Mouse (Mus musculus): ENCODE results near the gene Dynlt1f.
"Not testable (repeated sequence)": the region's sequence is repeated elsewhere in the genome, so short reads cannot be mapped to it uniquely, and the experiment has no call there.

The Dynlt1f gene

GRCm38 (mm10) chr17:6655567-6656281 lies at the start of gene Dynlt1f:
Dynlt1f (minus strand) TSS chr17:6655900.
- DNase-seq (ENCODE audit: low spot score) = peak; percentile 83

GRCm38 (mm10) chr17:6703381-6704270 lies 47.9 kb upstream of the Dynlt1f start:
- not testable (repeated sequence) for DNase-seq (ENCODE audit: low spot score)

- not testable (repeated sequence) for DNase-seq (ENCODE audit: low spot score)
Measured at GRCm38 (mm10) chr17:6702625-6703221, 47.0 kb upstream of the Dynlt1f start.

GRCm38 (mm10) chr17:6700077-6700476 lies 44.4 kb upstream of the Dynlt1f start:
- DNase-seq (ENCODE audit: low spot score) = not testable (repeated sequence)

- not testable (repeated sequence) for DNase-seq (ENCODE audit: low spot score)
Measured at GRCm38 (mm10) chr17:6699502-6699901, 43.8 kb upstream of the Dynlt1f start.

GRCm38 (mm10) chr17:6697224-6697775 lies 41.6 kb upstream of the Dynlt1f start:
- peak; percentile 50 for DNase-seq (ENCODE audit: low spot score)

- not testable (repeated sequence) for DNase-seq (ENCODE audit: low spot score)
Measured at GRCm38 (mm10) chr17:6696521-6696920, 40.8 kb upstream of the Dynlt1f start.

- DNase-seq (ENCODE audit: low spot score) = not testable (repeated sequence)
Measured at GRCm38 (mm10) chr17:6695712-6696111, 40.0 kb upstream of the Dynlt1f start.

GRCm38 (mm10) chr17:6691596-6691995 lies 35.9 kb upstream of the Dynlt1f start:
- DNase-seq (ENCODE audit: low spot score) = peak; percentile 76

- not testable (repeated sequence) for DNase-seq (ENCODE audit: low spot score)
Measured at GRCm38 (mm10) chr17:6689344-6689743, 33.6 kb upstream of the Dynlt1f start.

GRCm38 (mm10) chr17:6686299-6686971 lies 30.7 kb upstream of the Dynlt1f start:
- not testable (repeated sequence) for DNase-seq (ENCODE audit: low spot score)

GRCm38 (mm10) chr17:6685288-6685818 lies 29.7 kb upstream of the Dynlt1f start:
- peak; percentile 55 for DNase-seq (ENCODE audit: low spot score)

- DNase-seq (ENCODE audit: low spot score) = not testable (repeated sequence)
Measured at GRCm38 (mm10) chr17:6684464-6685287, 29.0 kb upstream of the Dynlt1f start.

- not testable (repeated sequence) for DNase-seq (ENCODE audit: low spot score)
Measured at GRCm38 (mm10) chr17:6683702-6684101, 28.0 kb upstream of the Dynlt1f start.

- not testable (repeated sequence) for DNase-seq (ENCODE audit: low spot score)
Measured at GRCm38 (mm10) chr17:6681721-6682120, 26.0 kb upstream of the Dynlt1f start.

- not testable (repeated sequence) for DNase-seq (ENCODE audit: low spot score)
Measured at GRCm38 (mm10) chr17:6678063-6678462, 22.4 kb upstream of the Dynlt1f start.

- not testable (repeated sequence) for DNase-seq (ENCODE audit: low spot score)
Measured at GRCm38 (mm10) chr17:6674297-6674696, 18.6 kb upstream of the Dynlt1f start.

GRCm38 (mm10) chr17:6668522-6668921 lies 12.8 kb upstream of the Dynlt1f start:
- DNase-seq (ENCODE audit: low spot score) = not testable (repeated sequence)

GRCm38 (mm10) chr17:6665389-6665788 lies 9.7 kb upstream of the Dynlt1f start:
- DNase-seq (ENCODE audit: low spot score) = not testable (repeated sequence)

GRCm38 (mm10) chr17:6662840-6663239 lies 7.1 kb upstream of the Dynlt1f start:
- not testable (repeated sequence) for DNase-seq (ENCODE audit: low spot score)
